Mouse (Mus musculus): ENCODE measurements at regions not wholly inside any gene's neighbourhood (a gene's known extent, or its start where the extent isn't known, plus 50 kb on each side); places are given as distances from the start of the nearest gene placed in this dataset.
"Not testable (repeated sequence)": the region's sequence is repeated elsewhere in the genome, so short reads cannot be mapped to it uniquely, and the experiment has no call there.

DNA sequence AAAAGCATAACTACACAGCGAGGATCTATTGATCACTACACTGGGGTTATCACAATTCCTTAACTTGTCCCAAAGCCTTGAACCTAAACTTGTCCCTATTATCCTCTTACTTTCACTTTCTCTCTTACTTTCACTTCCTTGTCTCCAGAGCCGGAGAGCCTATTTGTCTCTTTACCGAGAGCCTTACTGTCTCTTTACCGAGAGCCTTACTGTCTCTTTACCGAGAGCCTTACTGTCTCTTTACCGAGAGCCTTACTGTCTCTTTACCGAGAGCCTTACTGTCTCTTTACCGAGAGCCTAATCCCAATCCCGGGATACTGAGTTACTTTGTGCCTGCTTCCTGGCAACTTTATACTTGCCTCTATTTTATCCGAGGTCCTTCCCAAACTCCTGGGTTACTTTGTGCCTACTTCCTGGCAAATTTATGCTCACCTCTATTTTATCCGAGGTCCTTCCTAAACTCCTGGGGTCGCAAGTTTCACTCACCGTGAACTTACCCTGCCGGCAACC is 335.3 kb upstream of the Ccng1 start:
- H3K4me3 ChIP-seq (replicated peaks; ENCODE audit: low read depth, low read length); H3K27ac ChIP-seq; H3K27me3 ChIP-seq (ENCODE audit: insufficient read depth, low read length); DNase-seq (ENCODE audit: low spot score); H3K9me3 ChIP-seq (replicated peaks; ENCODE audit: low read length); H3K36me3 ChIP-seq (ENCODE audit: insufficient read depth, low read length); H3K4me1 ChIP-seq (replicated peaks; ENCODE audit: insufficient read depth, low read length); H3K9ac ChIP-seq (ENCODE audit: low read depth, low read length); ATAC-seq (replicated peaks; ENCODE audit: low FRiP score, low read depth); H3K4me2 ChIP-seq (ENCODE audit: low read length): not testable (repeated sequence)
- 96% methylated on average over 9 of the region's 14 CpGs for WGBS

DNA sequence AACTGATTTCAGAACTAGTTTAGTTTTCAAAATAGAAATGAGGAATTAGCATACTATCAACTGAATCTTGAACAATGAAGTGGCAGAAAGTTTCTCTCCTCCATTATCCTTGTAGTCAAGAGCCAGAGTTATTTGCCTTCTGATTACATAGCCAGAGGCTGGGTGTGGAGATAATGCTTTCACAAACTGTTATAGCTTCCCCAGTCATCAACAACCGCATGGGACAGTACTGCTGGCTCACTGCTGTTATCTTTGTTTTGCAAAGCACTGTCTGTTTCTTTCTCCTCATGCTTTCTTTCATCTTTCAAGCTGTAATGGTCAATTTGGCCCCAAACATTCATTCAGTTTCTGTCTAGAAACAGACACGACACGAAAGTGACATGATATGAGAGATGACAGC is 308.5 kb upstream of the Ccng1 start:
- no peaks in the 10 kb centered on the region for H3K36me3 ChIP-seq (ENCODE audit: insufficient read depth, low read length)
- 73% methylated on average over 3 of the region's 3 CpGs for WGBS
- no peak for TF ChIP-seq CTCF (IDR thresholded peaks at IDR 0.05; ENCODE audit: low read depth)
- H3K4me2 ChIP-seq (ENCODE audit: low read length), result no peak overlapping the region
- no peaks in the 10 kb centered on the region for H3K9me3 ChIP-seq (replicated peaks; ENCODE audit: low read length)
- H3K9ac ChIP-seq (ENCODE audit: low read depth, low read length), result no peak overlapping the region
- DNase-seq (ENCODE audit: low spot score), result no peak
- H3K27me3 ChIP-seq (ENCODE audit: insufficient read depth, low read length), result no peaks in the 10 kb centered on the region
- no peak overlapping the region for H3K4me3 ChIP-seq (replicated peaks; ENCODE audit: low read depth, low read length)
- no peaks in the 10 kb centered on the region for H3K4me1 ChIP-seq (replicated peaks; ENCODE audit: insufficient read depth, low read length)
- H3K27ac ChIP-seq, result no peak overlapping the region
- ATAC-seq (replicated peaks; ENCODE audit: low FRiP score, low read depth), result no peak

DNA sequence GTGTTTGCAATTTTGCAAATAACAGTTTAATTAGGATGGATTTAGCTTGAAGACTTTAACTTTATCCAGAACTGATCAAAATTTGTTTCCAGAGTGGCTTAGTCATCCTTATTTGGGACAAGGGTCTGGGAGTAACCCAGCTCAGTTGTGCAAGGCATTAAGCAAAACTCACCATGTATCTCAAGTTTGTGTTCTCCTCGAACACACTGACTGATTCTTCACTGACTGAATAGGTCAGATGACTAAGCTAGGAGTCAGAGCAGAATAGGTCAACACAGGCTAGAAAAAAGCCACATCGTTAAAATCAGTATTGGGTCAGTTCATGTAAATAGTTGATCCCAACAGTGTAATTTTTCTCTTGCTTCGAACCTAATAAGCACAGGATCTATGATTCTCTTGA is 302.7 kb upstream of the Ccng1 start:
- 73% methylated on average over 3 of the region's 3 CpGs for WGBS

DNA sequence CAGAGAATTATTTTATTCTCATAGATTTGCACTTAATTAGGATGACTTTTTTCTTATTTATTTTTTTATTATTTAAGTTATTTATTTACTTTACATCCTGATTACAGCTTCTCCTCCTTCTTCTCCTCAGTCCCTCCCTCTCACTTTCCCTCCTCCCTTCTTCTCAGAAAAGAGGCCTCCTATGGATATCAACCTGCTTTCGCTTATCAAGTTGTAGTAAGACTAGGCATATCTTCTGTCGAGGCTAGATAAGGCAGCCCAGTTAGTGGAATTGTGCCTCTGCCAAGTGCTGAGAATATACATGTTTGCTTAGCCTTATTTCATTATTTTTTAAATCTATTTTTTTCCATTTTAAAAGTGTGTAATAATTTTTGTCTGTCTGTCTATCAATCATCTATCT is 274.9 kb upstream of the Ccng1 start:
- H3K9me3 ChIP-seq (replicated peaks; ENCODE audit: low read length), result no peaks in the 10 kb centered on the region
- H3K27me3 ChIP-seq (ENCODE audit: insufficient read depth, low read length), result no peaks in the 10 kb centered on the region
- H3K4me1 ChIP-seq (replicated peaks; ENCODE audit: insufficient read depth, low read length), result no peaks in the 10 kb centered on the region
- ATAC-seq (replicated peaks; ENCODE audit: low FRiP score, low read depth), result no peak
- no peak overlapping the region for H3K9ac ChIP-seq (ENCODE audit: low read depth, low read length)
- no peak overlapping the region for H3K27ac ChIP-seq
- 95% methylated on average over 2 of the region's 2 CpGs for WGBS
- TF ChIP-seq CTCF (IDR thresholded peaks at IDR 0.05; ENCODE audit: low read depth), result no peak
- no peaks in the 10 kb centered on the region for H3K36me3 ChIP-seq (ENCODE audit: insufficient read depth, low read length)
- no peak overlapping the region for H3K4me3 ChIP-seq (replicated peaks; ENCODE audit: low read depth, low read length)
- DNase-seq (ENCODE audit: low spot score), result no peak
- H3K4me2 ChIP-seq (ENCODE audit: low read length), result no peak overlapping the region

More for the DNA sequence above, 302.7 kb upstream of the Ccng1 start:
- H3K36me3 ChIP-seq (ENCODE audit: insufficient read depth, low read length), result no peaks in the 10 kb centered on the region
- H3K27ac ChIP-seq, result no peak overlapping the region
- no peak overlapping the region for H3K4me2 ChIP-seq (ENCODE audit: low read length)
- no peaks in the 10 kb centered on the region for H3K9me3 ChIP-seq (replicated peaks; ENCODE audit: low read length)
- ATAC-seq (replicated peaks; ENCODE audit: low FRiP score, low read depth) (no peak), DNase-seq (ENCODE audit: low spot score) (no peak)
- H3K27me3 ChIP-seq (ENCODE audit: insufficient read depth, low read length), result no peaks in the 10 kb centered on the region
- H3K4me3 ChIP-seq (replicated peaks; ENCODE audit: low read depth, low read length), result no peak overlapping the region
- no peaks in the 10 kb centered on the region for H3K4me1 ChIP-seq (replicated peaks; ENCODE audit: insufficient read depth, low read length)
- no peak overlapping the region for H3K9ac ChIP-seq (ENCODE audit: low read depth, low read length)
- no peak for TF ChIP-seq CTCF (IDR thresholded peaks at IDR 0.05; ENCODE audit: low read depth)

DNA sequence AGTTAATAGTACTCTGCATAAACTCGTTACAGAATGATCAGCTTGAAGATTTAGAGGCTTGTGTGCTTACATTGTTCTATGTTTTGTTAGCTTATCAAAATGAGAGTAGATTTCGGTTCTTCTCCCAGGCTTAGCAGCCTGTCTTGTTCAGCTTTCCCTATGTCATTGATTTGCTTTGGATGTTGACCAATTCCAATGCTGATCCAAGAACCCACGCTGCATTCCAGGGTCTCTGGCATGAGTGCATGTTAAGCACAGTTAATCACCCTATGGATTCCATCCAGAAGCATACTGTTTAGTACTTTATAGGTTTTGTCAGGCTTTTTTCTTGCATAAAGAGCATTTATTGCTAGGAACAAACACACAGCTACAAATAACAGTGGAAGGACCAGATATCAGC is 255.0 kb upstream of the Ccng1 start:
- Histone ChIP-seq H3K9ac (ENCODE audit: low read depth, low read length) (no peak overlapping the region), H3K27me3 (ENCODE audit: insufficient read depth, low read length) (no peaks in the 10 kb centered on the region), H3K27ac (no peak overlapping the region), H3K9me3 (replicated peaks; ENCODE audit: low read length) (no peaks in the 10 kb centered on the region), H3K4me1 (replicated peaks; ENCODE audit: insufficient read depth, low read length) (no peaks in the 10 kb centered on the region), H3K36me3 (ENCODE audit: insufficient read depth, low read length) (no peaks in the 10 kb centered on the region), H3K4me3 (replicated peaks; ENCODE audit: low read depth, low read length) (no peak overlapping the region), H3K4me2 (ENCODE audit: low read length) (no peak overlapping the region)
- 48% methylated on average over 3 of the region's 3 CpGs for WGBS
- DNase-seq (ENCODE audit: low spot score) (no peak), ATAC-seq (replicated peaks; ENCODE audit: low FRiP score, low read depth) (no peak)
- no peak for TF ChIP-seq CTCF (IDR thresholded peaks at IDR 0.05; ENCODE audit: low read depth)

DNA sequence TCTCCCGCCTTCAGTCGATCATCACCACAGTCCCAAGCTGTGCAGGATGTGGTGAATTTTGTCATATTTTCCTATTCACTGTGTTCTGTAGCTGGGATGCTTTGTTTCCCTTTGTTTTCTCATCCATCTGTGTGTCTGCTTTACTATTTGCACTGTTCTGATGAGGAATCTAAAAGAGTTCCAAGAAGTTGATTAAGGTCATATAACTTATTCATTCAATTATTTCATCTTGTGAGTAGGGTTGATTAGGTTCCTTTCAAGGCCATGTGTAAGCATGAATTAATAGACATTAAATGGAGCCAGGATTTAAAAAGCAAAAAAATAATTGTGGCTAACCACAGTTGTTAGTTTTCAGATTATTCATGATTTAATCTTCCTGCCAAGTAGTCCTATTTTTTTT is 217.7 kb upstream of the Ccng1 start:
- Histone ChIP-seq H3K4me1 (replicated peaks; ENCODE audit: insufficient read depth, low read length) (no peaks in the 10 kb centered on the region), H3K4me2 (ENCODE audit: low read length) (no peak overlapping the region), H3K9ac (ENCODE audit: low read depth, low read length) (no peak overlapping the region), H3K27ac (no peak overlapping the region), H3K36me3 (ENCODE audit: insufficient read depth, low read length) (no peaks in the 10 kb centered on the region), H3K4me3 (replicated peaks; ENCODE audit: low read depth, low read length) (no peak overlapping the region), H3K9me3 (replicated peaks; ENCODE audit: low read length) (no peaks in the 10 kb centered on the region), H3K27me3 (ENCODE audit: insufficient read depth, low read length) (no peaks in the 10 kb centered on the region)
- ATAC-seq (replicated peaks; ENCODE audit: low FRiP score, low read depth) (no peak), DNase-seq (ENCODE audit: low spot score) (peak; percentile 27)
- TF ChIP-seq CTCF (IDR thresholded peaks at IDR 0.05; ENCODE audit: low read depth), result no peak
- 85% methylated on average over 2 of the region's 2 CpGs for WGBS

DNA sequence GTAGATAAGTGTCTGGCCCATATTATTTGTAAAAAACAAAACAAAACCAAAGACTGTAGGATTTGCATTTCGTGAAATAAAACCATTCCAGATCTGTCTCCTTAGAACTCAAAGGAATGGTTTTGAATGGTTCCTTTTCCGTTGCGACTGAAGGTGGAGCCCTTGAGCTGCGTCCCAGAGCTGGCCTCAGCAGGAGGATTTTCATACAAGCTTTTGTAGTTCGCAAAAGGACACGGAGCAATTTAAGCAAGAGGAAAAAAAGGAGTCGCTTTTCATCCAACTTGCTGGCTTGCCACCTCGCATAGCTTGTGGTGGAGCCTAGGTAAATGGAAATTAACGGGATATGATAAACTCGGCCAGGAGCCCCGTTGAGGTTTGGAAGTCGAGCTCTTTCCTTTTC is 172.1 kb upstream of the Ccng1 start:
- Histone ChIP-seq H3K36me3 (ENCODE audit: insufficient read depth, low read length) (no peaks in the 10 kb centered on the region), H3K4me3 (replicated peaks; ENCODE audit: low read depth, low read length) (0 out of 2 replicates have a peak overlapping the region, but pooled peaks have one; percentile 4), H3K27me3 (ENCODE audit: insufficient read depth, low read length) (no peaks in the 10 kb centered on the region), H3K27ac (no peak overlapping the region), H3K9me3 (replicated peaks; ENCODE audit: low read length) (no peaks in the 10 kb centered on the region), H3K9ac (ENCODE audit: low read depth, low read length) (no peak overlapping the region), H3K4me2 (ENCODE audit: low read length) (peak overlapping the region; percentile 49), H3K4me1 (replicated peaks; ENCODE audit: insufficient read depth, low read length) (no peaks in the 10 kb centered on the region)
- 3% methylated on average over 12 of the region's 12 CpGs for WGBS
- TF ChIP-seq CTCF (IDR thresholded peaks at IDR 0.05; ENCODE audit: low read depth), result peak; percentile 80
- peak; percentile 80 for DNase-seq (ENCODE audit: low spot score)
- no peak for ATAC-seq (replicated peaks; ENCODE audit: low FRiP score, low read depth)
